Mouse (Mus musculus) forebrain, embryonic 14.5 days (tissue): ENCODE measurements at regions not wholly inside any gene's neighbourhood (a gene's known extent, or its start where the extent isn't known, plus 50 kb on each side); places are given as distances from the start of the nearest gene placed in this dataset. TPM values are rescaled to one million over a fixed set of nuclear protein-coding genes. Genes with fewer than 3 reads are reported as not detected.
A peak's percentile ranks its signal among the peaks of the same experiment; 100 is the strongest.

Experiments
- ATAC-seq: fragments of 200-750 bp; cut with Nextera tagmentation; 2 replicates; pipeline ENCODE4 v1.8.0; 2017; ENCODE audit warnings: mild to moderate bottlenecking, moderate library complexity
- DNase-seq: peaks from one replicate; pipeline ENCODE4 v3.0.0-alpha.2; 2015; ENCODE audit warnings: low spot score
- H3K27ac ChIP-seq: fragments of 300-500 bp; sonication (generic); 2 replicates; pipeline ENCODE4 v1.5.1; 2014; ENCODE audit warnings: low read depth, mild to moderate bottlenecking, control low read depth, low read length, moderate library complexity
- H3K27me3 ChIP-seq: fragments of 300-500 bp; sonication (generic); replicated peaks from 2 replicates; pipeline ENCODE4 v1.6.1; 2014; ENCODE audit warnings: low read length, control low read depth, mixed read lengths; ENCODE audit not compliant: control insufficient read depth, insufficient read depth
- H3K36me3 ChIP-seq: fragments of 300-500 bp; sonication (generic); 2 replicates; pipeline ENCODE4 v1.6.1; 2014; ENCODE audit warnings: low read length, control low read depth; ENCODE audit not compliant: control insufficient read depth, insufficient read depth
- H3K4me1 ChIP-seq: fragments of 300-500 bp; sonication (generic); 2 replicates; pipeline ENCODE4 v1.6.1; 2014; ENCODE audit warnings: antibody characterized with exemption, low read length, control low read depth; ENCODE audit not compliant: control insufficient read depth, insufficient read depth
- H3K4me2 ChIP-seq: fragments of 300-500 bp; sonication (generic); 2 replicates; pipeline ENCODE4 v1.6.1; 2014; ENCODE audit warnings: mild to moderate bottlenecking, control low read depth, low read length
- H3K4me3 ChIP-seq: fragments of 300-500 bp; sonication (generic); 2 replicates; pipeline ENCODE4 v1.5.1; 2014; ENCODE audit warnings: low read depth, low read length, control low read depth
- H3K9ac ChIP-seq: fragments of 300-500 bp; sonication (generic); 2 replicates; pipeline ENCODE4 v1.6.1; 2014; ENCODE audit warnings: mild to moderate bottlenecking, low read length, control low read depth, moderate library complexity
- H3K9me3 ChIP-seq: fragments of 300-500 bp; sonication (generic); replicated peaks from 2 replicates; pipeline ENCODE4 v1.6.1; 2016; ENCODE audit warnings: low read length, control low read depth, mixed read lengths; ENCODE audit not compliant: control insufficient read depth
- WGBS: fragments of 180-500 bp; shearing (Covaris S2); extraction: QIAGEN DNeasy Blood & Tissue Kit; methylation state at CpG from one replicate; pipeline ENCODE4 v1.1.7; 2014; 5-methylcytosine and 5-hydroxymethylcytosine counted together
- microRNA-seq: library from miRNA; unstranded; fragments of <30 nt; microRNA quantifications from one replicate; pipeline ENCODE4, GENCODE M21; 2016

GRCm38 (mm10) chr5:13022270-13022669 lies 102.9 kb upstream of the Sema3a start:
- no peak overlapping the region for H3K9ac ChIP-seq
- no peak overlapping the region for H3K4me2 ChIP-seq
- no peaks in the 10 kb centered on the region for H3K9me3 ChIP-seq
- H3K27me3 ChIP-seq: no peaks in the 10 kb centered on the region
- ATAC-seq (peak; percentile 29; the same call in 1 of the 2 replicates), DNase-seq (no peak)
- no peak overlapping the region for H3K27ac ChIP-seq
- no peaks in the 10 kb centered on the region for H3K4me1 ChIP-seq
- WGBS: 68% methylated on average over 3 of the region's 3 CpGs
- H3K36me3 ChIP-seq: no peaks in the 10 kb centered on the region
- H3K4me3 ChIP-seq: no peak overlapping the region

GRCm38 (mm10) chr5:13033332-13033731 lies 91.9 kb upstream of the Sema3a start:
- Histone ChIP-seq H3K27ac (no peak overlapping the region), H3K36me3 (no peaks in the 10 kb centered on the region), H3K9ac (no peak overlapping the region), H3K9me3 (no peaks in the 10 kb centered on the region), H3K4me2 (no peak overlapping the region), H3K4me1 (no peaks in the 10 kb centered on the region), H3K27me3 (no peaks in the 10 kb centered on the region), H3K4me3 (no peak overlapping the region)
- DNase-seq: no peak
- 95% methylated on average over 3 of the region's 3 CpGs for WGBS
- no peak for ATAC-seq

- no peaks in the 10 kb centered on the region for H3K9me3 ChIP-seq
- H3K9ac ChIP-seq: no peak overlapping the region
- H3K4me2 ChIP-seq: no peak overlapping the region
- 74% methylated on average over 2 of the region's 2 CpGs for WGBS
- H3K36me3 ChIP-seq: no peaks in the 10 kb centered on the region
- no peaks in the 10 kb centered on the region for H3K27me3 ChIP-seq
- DNase-seq (no peak), ATAC-seq (no peak)
- H3K27ac ChIP-seq: no peak overlapping the region
- H3K4me1 ChIP-seq: no peaks in the 10 kb centered on the region
- no peak overlapping the region for H3K4me3 ChIP-seq
Measured at GRCm38 (mm10) chr5:13036127-13036526, 89.1 kb upstream of the Sema3a start.

- Histone ChIP-seq H3K4me3 (no peak overlapping the region), H3K36me3 (no peaks in the 10 kb centered on the region), H3K9me3 (no peaks in the 10 kb centered on the region), H3K4me2 (no peak overlapping the region), H3K9ac (no peak overlapping the region), H3K27ac (no peak overlapping the region), H3K4me1 (no peaks in the 10 kb centered on the region), H3K27me3 (no peaks in the 10 kb centered on the region)
- WGBS: 35% methylated on average over 2 of the region's 2 CpGs
- no peak for ATAC-seq
- DNase-seq: no peak
Measured at GRCm38 (mm10) chr5:13058883-13059423, 66.3 kb upstream of the Sema3a start.

GRCm38 (mm10) chr5:13066942-13067341 lies 58.3 kb upstream of the Sema3a start:
- Histone ChIP-seq H3K36me3 (no peaks in the 10 kb centered on the region), H3K27ac (no peak overlapping the region), H3K27me3 (no peaks in the 10 kb centered on the region), H3K4me2 (no peak overlapping the region), H3K4me1 (no peaks in the 10 kb centered on the region), H3K9me3 (no peaks in the 10 kb centered on the region), H3K9ac (no peak overlapping the region), H3K4me3 (no peak overlapping the region)
- 24% methylated on average over 3 of the region's 3 CpGs for WGBS
- ATAC-seq: no peak
- DNase-seq: no peak

Small RNA genes in the stretch of these regions (microRNA-seq; reads per million reads assigned to microRNA genes)
- not detected for gene Gm23243
